Comparison of ENCODE assay signal across 14 mouse cellular contexts in genomic region chr5:67419407-67419806, GRCm38 (mm10).
"Had no signal": no experiment of that assay in that cellular context is flagged by ENCODE, and none has a peak within 500 bp of the region (broad histone marks: within the 10 kb centered on the region; RNA-seq: fewer than 3 reads in every experiment).

No protein-coding gene starts in this region.

- H3K9me3 ChIP-seq: liver, embryonic 15.5 days; midbrain, embryonic 12.5 days; neural tube, embryonic 15.5 days; stomach, embryonic 15.5 days had no signal

- H3K4me3 ChIP-seq: layer of hippocampus, adult 2 months; liver, embryonic 15.5 days; midbrain, embryonic 12.5 days; neural tube, embryonic 15.5 days; stomach, embryonic 15.5 days had no signal

- H3K27me3 ChIP-seq: liver, embryonic 15.5 days; neural tube, embryonic 15.5 days; stomach, embryonic 15.5 days had no signal

- DNase-seq: kidney, postnatal 10 days; kidney, postnatal 4 days; left cerebral cortex, postnatal 4 days; lung, adult 2 months; lung, postnatal 4 days; thymus, postnatal 4 days had no signal

- H3K4me1 ChIP-seq: liver, embryonic 15.5 days; stomach, embryonic 15.5 days had no signal

- H3K36me3 ChIP-seq: liver, embryonic 15.5 days; stomach, embryonic 15.5 days had no signal

- ATAC-seq: lung, postnatal 0 days; midbrain, embryonic 16.5 days had no signal

- H3K4me2 ChIP-seq: liver, embryonic 11.5 days; liver, embryonic 15.5 days; midbrain, embryonic 12.5 days; neural tube, embryonic 15.5 days; stomach, embryonic 15.5 days had no signal

- H3K9ac ChIP-seq: liver, embryonic 15.5 days; midbrain, embryonic 12.5 days; neural tube, embryonic 15.5 days; stomach, embryonic 15.5 days had no signal

- H3K27ac ChIP-seq: layer of hippocampus, adult 2 months; liver, embryonic 15.5 days; midbrain, embryonic 12.5 days; neural tube, embryonic 15.5 days; stomach, embryonic 15.5 days had no signal
